Mouse (Mus musculus): Measurements from ENCODE around the gene Ptpn21. TPM values are rescaled to one million over a fixed set of nuclear protein-coding genes. Genes with fewer than 3 reads are reported as not detected.

Ptpn21 gene
- polyA plus RNA-seq, 1 experiment from 2014 or later: 6.2 TPM

GRCm38 (mm10) chr12:98716142-98716541 is 21.1 kb downstream of the Ptpn21 start:
- H3K9me3 ChIP-seq (ENCODE audit: control insufficient read depth, low read length): no peaks in the 10 kb centered on the region
- no peak overlapping the region for H3K27ac ChIP-seq (replicated peaks; ENCODE audit: low read depth, low read length)
- 90% methylated on average over 2 of the region's 2 CpGs for WGBS
- DNase-seq (ENCODE audit: low spot score) (no peak), ATAC-seq (ENCODE audit: insufficient number of reproducible peaks, low FRiP score, low TSS enrichment, low read depth) (no peak)
- H3K4me2 ChIP-seq (ENCODE audit: low read depth, severe bottlenecking): no peak overlapping the region
- no peak overlapping the region for H3K4me3 ChIP-seq (ENCODE audit: low read depth, low read length)
- no peak overlapping the region for H3K9ac ChIP-seq (ENCODE audit: low read length)
- no peaks in the 10 kb centered on the region for H3K4me1 ChIP-seq (ENCODE audit: control insufficient read depth, insufficient read depth, low read length)
- H3K36me3 ChIP-seq (ENCODE audit: control insufficient read depth, insufficient read depth, low read length): no peaks in the 10 kb centered on the region
- no peaks in the 10 kb centered on the region for H3K27me3 ChIP-seq (ENCODE audit: control insufficient read depth, insufficient read depth, low read length)

- Histone ChIP-seq H3K4me2 (ENCODE audit: low read depth, severe bottlenecking) (no peak overlapping the region), H3K9me3 (ENCODE audit: control insufficient read depth, low read length) (no peaks in the 10 kb centered on the region), H3K4me1 (ENCODE audit: control insufficient read depth, insufficient read depth, low read length) (no peaks in the 10 kb centered on the region), H3K4me3 (ENCODE audit: low read depth, low read length) (no peak overlapping the region), H3K27me3 (ENCODE audit: control insufficient read depth, insufficient read depth, low read length) (no peaks in the 10 kb centered on the region), H3K9ac (ENCODE audit: low read length) (no peak overlapping the region; the same call in 1 of the 2 replicates), H3K36me3 (ENCODE audit: control insufficient read depth, insufficient read depth, low read length) (no peaks in the 10 kb centered on the region), H3K27ac (replicated peaks; ENCODE audit: low read depth, low read length) (no peak overlapping the region)
- ATAC-seq (ENCODE audit: insufficient number of reproducible peaks, low FRiP score, low TSS enrichment, low read depth) (no peak), DNase-seq (ENCODE audit: low spot score) (no peak)
- WGBS: 28% methylated on average over 11 of the region's 11 CpGs
These were observed 22.4 kb downstream of the Ptpn21 start for GRCm38 (mm10) chr12:98714757-98715156.

- no peak overlapping the region for H3K4me3 ChIP-seq (ENCODE audit: low read depth, low read length)
- no peak overlapping the region for H3K4me2 ChIP-seq (ENCODE audit: low read depth, severe bottlenecking)
- ATAC-seq (ENCODE audit: insufficient number of reproducible peaks, low FRiP score, low TSS enrichment, low read depth) (no peak), DNase-seq (ENCODE audit: low spot score) (no peak)
- H3K9ac ChIP-seq (ENCODE audit: low read length): no peak overlapping the region
- H3K27me3 ChIP-seq (ENCODE audit: control insufficient read depth, insufficient read depth, low read length): no peaks in the 10 kb centered on the region
- H3K36me3 ChIP-seq (ENCODE audit: control insufficient read depth, insufficient read depth, low read length): no peaks in the 10 kb centered on the region
- 60% methylated on average over 7 of the region's 7 CpGs for WGBS
- H3K9me3 ChIP-seq (ENCODE audit: control insufficient read depth, low read length): no peaks in the 10 kb centered on the region
- H3K4me1 ChIP-seq (ENCODE audit: control insufficient read depth, insufficient read depth, low read length): no peaks in the 10 kb centered on the region
- H3K27ac ChIP-seq (replicated peaks; ENCODE audit: low read depth, low read length): no peak overlapping the region
These were observed 23.5 kb downstream of the Ptpn21 start for GRCm38 (mm10) chr12:98713621-98714103.

GRCm38 (mm10) chr12:98712819-98713218 is 24.4 kb downstream of the Ptpn21 start:
- no peaks in the 10 kb centered on the region for H3K4me1 ChIP-seq (ENCODE audit: control insufficient read depth, insufficient read depth, low read length)
- no peak overlapping the region for H3K4me3 ChIP-seq (ENCODE audit: low read depth, low read length)
- H3K36me3 ChIP-seq (ENCODE audit: control insufficient read depth, insufficient read depth, low read length): no peaks in the 10 kb centered on the region
- H3K27ac ChIP-seq (replicated peaks; ENCODE audit: low read depth, low read length): no peak overlapping the region
- no peak for DNase-seq (ENCODE audit: low spot score)
- WGBS: 75% methylated on average over 6 of the region's 6 CpGs
- ATAC-seq (ENCODE audit: insufficient number of reproducible peaks, low FRiP score, low TSS enrichment, low read depth): no peak
- no peak overlapping the region for H3K9ac ChIP-seq (ENCODE audit: low read length)
- no peak overlapping the region for H3K4me2 ChIP-seq (ENCODE audit: low read depth, severe bottlenecking)
- H3K27me3 ChIP-seq (ENCODE audit: control insufficient read depth, insufficient read depth, low read length): no peaks in the 10 kb centered on the region
- H3K9me3 ChIP-seq (ENCODE audit: control insufficient read depth, low read length): no peaks in the 10 kb centered on the region

- H3K36me3 ChIP-seq (ENCODE audit: control insufficient read depth, insufficient read depth, low read length): peaks cover 2% of the 10 kb centered on the region; the same call in 1 of the 2 replicates
- no peak for ATAC-seq (ENCODE audit: insufficient number of reproducible peaks, low FRiP score, low TSS enrichment, low read depth)
- WGBS: 86% methylated on average over 10 of the region's 10 CpGs
These were observed 33.2 kb downstream of the Ptpn21 start for GRCm38 (mm10) chr12:98703961-98704360.

GRCm38 (mm10) chr12:98703554-98703953 is 33.7 kb downstream of the Ptpn21 start:
- Histone ChIP-seq H3K4me2 (ENCODE audit: low read depth, severe bottlenecking) (no peak overlapping the region), H3K4me3 (ENCODE audit: low read depth, low read length) (no peak overlapping the region), H3K4me1 (ENCODE audit: control insufficient read depth, insufficient read depth, low read length) (no peaks in the 10 kb centered on the region), H3K9me3 (ENCODE audit: control insufficient read depth, low read length) (no peaks in the 10 kb centered on the region), H3K36me3 (ENCODE audit: control insufficient read depth, insufficient read depth, low read length) (peaks cover 2% of the 10 kb centered on the region; the same call in 1 of the 2 replicates), H3K27ac (replicated peaks; ENCODE audit: low read depth, low read length) (no peak overlapping the region), H3K9ac (ENCODE audit: low read length) (no peak overlapping the region), H3K27me3 (ENCODE audit: control insufficient read depth, insufficient read depth, low read length) (no peaks in the 10 kb centered on the region)
- no peak for DNase-seq (ENCODE audit: low spot score)
- 80% methylated on average over 2 of the region's 2 CpGs for WGBS
- no peak for ATAC-seq (ENCODE audit: insufficient number of reproducible peaks, low FRiP score, low TSS enrichment, low read depth)

More at GRCm38 (mm10) chr12:98703961-98704360, 33.2 kb downstream of the Ptpn21 start:
- no peak overlapping the region for H3K9ac ChIP-seq (ENCODE audit: low read length)
- H3K4me3 ChIP-seq (ENCODE audit: low read depth, low read length): no peak overlapping the region
- no peaks in the 10 kb centered on the region for H3K27me3 ChIP-seq (ENCODE audit: control insufficient read depth, insufficient read depth, low read length)
- DNase-seq (ENCODE audit: low spot score): no peak
- no peaks in the 10 kb centered on the region for H3K4me1 ChIP-seq (ENCODE audit: control insufficient read depth, insufficient read depth, low read length)
- no peak overlapping the region for H3K4me2 ChIP-seq (ENCODE audit: low read depth, severe bottlenecking)
- H3K27ac ChIP-seq (replicated peaks; ENCODE audit: low read depth, low read length): no peak overlapping the region
- H3K9me3 ChIP-seq (ENCODE audit: control insufficient read depth, low read length): no peaks in the 10 kb centered on the region

- DNase-seq (ENCODE audit: low spot score) (no peak), ATAC-seq (ENCODE audit: insufficient number of reproducible peaks, low FRiP score, low TSS enrichment, low read depth) (no peak)
- Histone ChIP-seq H3K4me2 (ENCODE audit: low read depth, severe bottlenecking) (no peak overlapping the region), H3K9me3 (ENCODE audit: control insufficient read depth, low read length) (no peaks in the 10 kb centered on the region), H3K36me3 (ENCODE audit: control insufficient read depth, insufficient read depth, low read length) (peaks cover 2% of the 10 kb centered on the region; the same call in 1 of the 2 replicates), H3K9ac (ENCODE audit: low read length) (no peak overlapping the region), H3K27me3 (ENCODE audit: control insufficient read depth, insufficient read depth, low read length) (no peaks in the 10 kb centered on the region), H3K4me3 (ENCODE audit: low read depth, low read length) (no peak overlapping the region), H3K4me1 (ENCODE audit: control insufficient read depth, insufficient read depth, low read length) (no peaks in the 10 kb centered on the region), H3K27ac (replicated peaks; ENCODE audit: low read depth, low read length) (no peak overlapping the region)
- 93% methylated on average over 9 of the region's 9 CpGs for WGBS
These were observed 35.6 kb downstream of the Ptpn21 start for GRCm38 (mm10) chr12:98701564-98701963.

GRCm38 (mm10) chr12:98697202-98697601 is 40.0 kb downstream of the Ptpn21 start:
- no peaks in the 10 kb centered on the region for H3K36me3 ChIP-seq (ENCODE audit: control insufficient read depth, insufficient read depth, low read length)
- H3K27me3 ChIP-seq (ENCODE audit: control insufficient read depth, insufficient read depth, low read length): no peaks in the 10 kb centered on the region
- H3K27ac ChIP-seq (replicated peaks; ENCODE audit: low read depth, low read length): no peak overlapping the region
- H3K4me2 ChIP-seq (ENCODE audit: low read depth, severe bottlenecking): no peak overlapping the region
- no peak overlapping the region for H3K4me3 ChIP-seq (ENCODE audit: low read depth, low read length)
- DNase-seq (ENCODE audit: low spot score): no peak
- no peak overlapping the region for H3K9ac ChIP-seq (ENCODE audit: low read length)
- ATAC-seq (ENCODE audit: insufficient number of reproducible peaks, low FRiP score, low TSS enrichment, low read depth): no peak
- no peaks in the 10 kb centered on the region for H3K9me3 ChIP-seq (ENCODE audit: control insufficient read depth, low read length)
- H3K4me1 ChIP-seq (ENCODE audit: control insufficient read depth, insufficient read depth, low read length): no peaks in the 10 kb centered on the region
- WGBS: 82% methylated on average over 5 of the region's 5 CpGs

- H3K9ac ChIP-seq (ENCODE audit: low read length): no peak overlapping the region
These were observed 47.0 kb downstream of the Ptpn21 start for GRCm38 (mm10) chr12:98690230-98690629.

More at GRCm38 (mm10) chr12:98690230-98690629, 47.0 kb downstream of the Ptpn21 start:
- H3K27ac ChIP-seq (replicated peaks; ENCODE audit: low read depth, low read length): no peak overlapping the region
- H3K4me2 ChIP-seq (ENCODE audit: low read depth, severe bottlenecking): no peak overlapping the region
- ATAC-seq (ENCODE audit: insufficient number of reproducible peaks, low FRiP score, low TSS enrichment, low read depth): no peak
- H3K27me3 ChIP-seq (ENCODE audit: control insufficient read depth, insufficient read depth, low read length): no peaks in the 10 kb centered on the region
- WGBS: 89% methylated on average over 8 of the region's 8 CpGs
- no peaks in the 10 kb centered on the region for H3K9me3 ChIP-seq (ENCODE audit: control insufficient read depth, low read length)
- no peaks in the 10 kb centered on the region for H3K4me1 ChIP-seq (ENCODE audit: control insufficient read depth, insufficient read depth, low read length)
- H3K4me3 ChIP-seq (ENCODE audit: low read depth, low read length): no peak overlapping the region
- no peak for DNase-seq (ENCODE audit: low spot score)
- H3K36me3 ChIP-seq (ENCODE audit: control insufficient read depth, insufficient read depth, low read length): peaks cover 2% of the 10 kb centered on the region; the same call in 1 of the 2 replicates
